Mouse (Mus musculus) midbrain, postnatal 0 days (tissue): ENCODE measurements at regions not wholly inside any gene's neighbourhood (a gene's known extent, or its start where the extent isn't known, plus 50 kb on each side); places are given as distances from the start of the nearest gene placed in this dataset.

Experiments used
- ATAC-seq: fragments of 200-750 bp; cut with Nextera tagmentation; 2 replicates; pipeline ENCODE4 v1.8.0; 2017; ENCODE audit warnings: moderate number of reproducible peaks, mild to moderate bottlenecking, moderate TSS enrichment, moderate library complexity; ENCODE audit not compliant: low FRiP score
- DNase-seq: peaks from one replicate; pipeline ENCODE4 v3.0.0-alpha.2; 2015; ENCODE audit warnings: low spot score
- H3K27ac ChIP-seq: fragments of 300-500 bp; sonication (generic); 2 replicates; pipeline ENCODE4 v1.5.1; 2014; ENCODE audit warnings: low read depth, mild to moderate bottlenecking, low read length, mixed read lengths
- H3K27me3 ChIP-seq: fragments of 300-500 bp; sonication (generic); 2 replicates; pipeline ENCODE4 v1.6.1; 2014; ENCODE audit warnings: low read length, control low read depth, mixed read lengths; ENCODE audit not compliant: insufficient read depth
- H3K36me3 ChIP-seq: fragments of 300-500 bp; sonication (generic); 2 replicates; pipeline ENCODE4 v1.6.1; 2014; ENCODE audit warnings: low read length, control low read depth, mixed read lengths; ENCODE audit not compliant: insufficient read depth
- H3K4me1 ChIP-seq: fragments of 300-500 bp; sonication (generic); 2 replicates; pipeline ENCODE4 v1.6.1; 2014; ENCODE audit warnings: mild to moderate bottlenecking, control low read depth, antibody characterized with exemption, low read length, mixed read lengths; ENCODE audit not compliant: insufficient read depth
- H3K4me2 ChIP-seq: fragments of 300-500 bp; sonication (generic); 2 replicates; pipeline ENCODE4 v1.6.1; 2014; ENCODE audit warnings: low read depth, mild to moderate bottlenecking, low read length, mixed read lengths; ENCODE audit not compliant: poor library complexity, severe bottlenecking
- H3K4me3 ChIP-seq: fragments of 300-500 bp; sonication (generic); 2 replicates; pipeline ENCODE4 v1.5.1; 2014; ENCODE audit warnings: low read depth, mild to moderate bottlenecking, low read length, moderate library complexity
- H3K9ac ChIP-seq: fragments of 300-500 bp; sonication (generic); replicated peaks from 2 replicates; pipeline ENCODE4 v1.6.1; 2014; ENCODE audit warnings: mild to moderate bottlenecking, low read length, moderate library complexity, mixed read lengths; ENCODE audit not compliant: poor library complexity, severe bottlenecking
- H3K9me3 ChIP-seq: fragments of 300-500 bp; sonication (generic); 2 replicates; pipeline ENCODE4 v1.6.1; 2016; ENCODE audit warnings: low read length, control low read depth
- CTCF ChIP-seq: IDR thresholded peaks from 2 replicates; pipeline ENCODE4 v1.5.1; 2016; ENCODE audit warnings: antibody characterized with exemption, mild to moderate bottlenecking
- WGBS: fragments of 180-500 bp; shearing (Covaris S2); extraction: QIAGEN DNeasy Blood & Tissue Kit; methylation state at CpG from one replicate; pipeline ENCODE4 v1.1.7; 2014; 5-methylcytosine and 5-hydroxymethylcytosine counted together

DNA sequence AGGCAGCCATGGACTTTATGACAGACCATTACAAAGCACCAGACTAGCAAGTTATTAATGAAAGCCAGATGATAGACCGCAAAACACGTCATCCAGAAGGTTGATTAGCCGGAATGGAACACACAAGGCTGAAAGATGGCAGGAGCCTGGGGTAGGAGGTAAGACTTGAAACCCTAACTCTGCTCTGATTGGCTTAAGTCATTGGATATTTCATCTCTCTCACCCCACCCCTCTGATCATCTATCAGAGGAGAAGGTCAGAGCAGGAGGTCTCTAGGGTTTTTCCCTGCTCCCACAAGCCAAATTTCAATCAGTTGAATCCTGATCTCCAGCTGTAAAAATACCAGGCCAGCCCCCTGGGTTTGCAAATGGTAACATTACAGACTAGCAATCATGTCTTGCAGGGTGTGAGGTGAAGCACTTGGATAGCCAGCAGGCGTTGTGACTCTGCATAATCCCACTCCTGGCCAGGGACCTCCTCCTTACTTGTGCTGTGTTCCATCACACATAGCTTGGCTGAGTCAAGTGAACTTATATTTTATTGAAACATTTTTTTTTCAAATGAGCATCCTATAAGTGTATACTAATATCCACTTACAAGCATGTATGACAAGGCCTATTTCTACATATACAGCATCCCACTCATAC, 114.6 kb upstream of the Tnp1 start:
- H3K36me3 ChIP-seq = no peaks in the 10 kb centered on the region
- WGBS = 92% methylated on average over 4 of the region's 4 CpGs
- ATAC-seq (no peak), DNase-seq (no peak)
- H3K27me3 ChIP-seq = no peaks in the 10 kb centered on the region
- no peak overlapping the region for H3K27ac ChIP-seq
- no peak overlapping the region for H3K4me2 ChIP-seq
- no peaks in the 10 kb centered on the region for H3K4me1 ChIP-seq
- H3K4me3 ChIP-seq = no peak overlapping the region
- H3K9ac ChIP-seq = no peak overlapping the region
- no peaks in the 10 kb centered on the region for H3K9me3 ChIP-seq
- no peak for TF ChIP-seq CTCF

DNA sequence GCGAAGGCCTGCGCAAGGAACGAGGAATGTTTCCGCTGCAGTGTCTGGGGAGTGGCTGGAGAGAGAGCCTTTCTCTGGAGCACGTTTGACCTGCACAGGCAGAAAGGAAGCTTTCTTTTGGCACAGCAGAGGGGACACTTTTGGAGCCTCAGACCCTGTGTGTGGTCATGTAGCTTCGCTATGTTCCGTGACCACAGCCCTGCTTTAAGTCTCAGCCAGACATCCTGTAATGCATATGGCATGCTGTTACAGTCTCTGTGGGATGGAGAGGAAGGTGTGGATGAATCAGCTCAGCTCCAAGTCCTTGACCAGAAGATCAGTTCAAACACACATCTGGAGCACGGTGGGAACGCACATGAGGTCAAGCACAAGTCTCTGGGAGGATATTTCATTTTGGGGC, 107.3 kb upstream of the Tnp1 start:
- DNase-seq (no peak), ATAC-seq (no peak)
- Histone ChIP-seq H3K4me3 (no peak overlapping the region), H3K27me3 (no peaks in the 10 kb centered on the region), H3K4me1 (no peaks in the 10 kb centered on the region), H3K36me3 (no peaks in the 10 kb centered on the region), H3K27ac (no peak overlapping the region), H3K9me3 (no peaks in the 10 kb centered on the region), H3K9ac (no peak overlapping the region), H3K4me2 (no peak overlapping the region)
- 88% methylated on average over 9 of the region's 9 CpGs for WGBS
- TF ChIP-seq CTCF = no peak

DNA sequence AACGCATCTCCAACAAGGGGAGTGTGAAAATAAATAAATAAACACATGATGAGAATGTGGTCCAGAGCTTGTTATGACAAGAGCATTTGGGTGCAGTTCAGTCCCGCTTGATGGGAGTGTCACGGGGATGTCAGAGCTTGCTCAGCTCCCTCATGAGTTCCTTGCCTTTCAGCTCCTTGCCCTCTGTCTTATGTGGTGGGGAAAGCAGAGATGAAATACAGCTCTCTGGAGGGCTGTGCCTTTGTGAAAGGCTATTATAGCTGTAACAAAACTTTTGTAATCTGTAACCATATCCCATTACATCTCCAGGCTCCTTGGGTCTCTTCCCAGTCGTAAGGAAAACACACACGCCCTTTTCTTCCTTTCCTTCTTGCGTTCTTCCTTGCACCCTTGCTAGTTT, 103.0 kb upstream of the Tnp1 start:
- no peaks in the 10 kb centered on the region for H3K36me3 ChIP-seq
- TF ChIP-seq CTCF = no peak
- H3K4me3 ChIP-seq = no peak overlapping the region
- H3K27ac ChIP-seq = no peak overlapping the region
- no peak overlapping the region for H3K4me2 ChIP-seq
- ATAC-seq = no peak
- no peak overlapping the region for H3K9ac ChIP-seq
- DNase-seq = peak; percentile 50
- H3K9me3 ChIP-seq = no peaks in the 10 kb centered on the region
- H3K27me3 ChIP-seq = no peaks in the 10 kb centered on the region
- no peaks in the 10 kb centered on the region for H3K4me1 ChIP-seq
- WGBS = 67% methylated on average over 6 of the region's 6 CpGs

DNA sequence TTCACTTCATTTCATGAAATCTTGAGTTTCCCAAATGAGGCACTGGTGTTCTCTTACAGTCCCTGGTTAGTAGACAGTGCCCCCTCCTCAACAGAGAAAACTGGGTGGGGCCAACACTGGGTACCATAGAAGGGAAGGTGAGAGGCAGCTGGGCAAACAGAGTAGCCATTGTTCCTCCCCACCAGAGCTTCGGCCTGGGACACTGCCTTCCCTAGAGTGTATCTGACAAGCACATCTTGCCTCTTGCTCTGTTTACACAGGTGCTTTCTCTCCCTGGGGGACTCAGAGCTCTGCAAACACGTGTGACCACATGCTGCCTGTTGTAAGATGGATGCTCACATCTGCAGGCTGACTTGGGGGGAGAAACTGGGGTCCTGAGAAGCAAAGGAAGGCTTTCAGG, 100.8 kb upstream of the Tnp1 start:
- no peak for DNase-seq

DNA sequence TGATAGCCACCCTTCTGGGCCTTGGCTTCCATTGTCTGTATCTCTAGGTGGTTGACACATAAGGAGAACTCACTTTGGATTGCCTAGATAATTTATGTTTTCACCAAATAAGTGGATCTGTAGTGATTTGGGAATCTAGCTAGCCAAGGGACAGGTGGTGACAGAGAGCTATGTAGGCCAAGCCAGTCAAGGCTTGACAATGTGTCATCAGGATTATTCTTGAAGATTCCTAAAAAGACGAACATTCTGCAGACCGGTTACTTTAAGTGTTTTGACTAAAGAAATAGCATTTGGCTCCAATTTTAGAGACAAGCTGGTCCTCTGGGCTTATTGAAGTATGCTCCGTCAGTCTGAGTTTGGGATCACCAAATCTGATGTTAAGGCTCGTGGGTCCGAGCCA, 100.1 kb upstream of the Tnp1 start:
- no peaks in the 10 kb centered on the region for H3K27me3 ChIP-seq
- no peak overlapping the region for H3K9ac ChIP-seq
- 93% methylated on average over 5 of the region's 5 CpGs for WGBS

More for the DNA sequence above, 100.8 kb upstream of the Tnp1 start:
- H3K9me3 ChIP-seq = no peaks in the 10 kb centered on the region
- WGBS = 23% methylated on average over 2 of the region's 2 CpGs
- no peak overlapping the region for H3K9ac ChIP-seq
- H3K27ac ChIP-seq = no peak overlapping the region
- no peaks in the 10 kb centered on the region for H3K4me1 ChIP-seq
- H3K27me3 ChIP-seq = no peaks in the 10 kb centered on the region
- no peak for ATAC-seq
- H3K4me3 ChIP-seq = no peak overlapping the region
- TF ChIP-seq CTCF = no peak
- H3K36me3 ChIP-seq = no peaks in the 10 kb centered on the region
- no peak overlapping the region for H3K4me2 ChIP-seq

DNA sequence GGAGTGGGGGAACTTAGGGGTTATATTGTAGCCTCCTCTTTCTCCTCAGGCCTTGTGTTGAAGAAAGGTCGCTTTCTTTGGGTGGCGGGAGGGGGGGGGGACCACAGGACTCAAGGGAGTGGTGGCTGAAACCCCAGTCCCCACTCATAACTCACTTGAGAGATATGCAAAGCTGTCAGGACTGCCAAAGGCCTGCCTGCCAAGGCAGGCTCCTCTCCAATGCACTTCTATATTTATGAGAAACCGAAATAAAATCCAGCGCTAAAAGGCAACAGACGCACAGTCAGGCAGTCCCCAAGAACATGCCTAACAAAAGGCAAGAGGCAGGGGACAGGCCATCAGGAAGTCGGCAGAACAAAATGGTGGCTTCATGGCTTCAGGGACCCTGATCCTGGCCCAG, 97.4 kb upstream of the Tnp1 start:
- Histone ChIP-seq H3K27me3 (no peaks in the 10 kb centered on the region), H3K4me3 (no peak overlapping the region), H3K36me3 (no peaks in the 10 kb centered on the region), H3K4me1 (no peaks in the 10 kb centered on the region), H3K9ac (no peak overlapping the region), H3K27ac (no peak overlapping the region), H3K4me2 (no peak overlapping the region), H3K9me3 (no peaks in the 10 kb centered on the region)
- WGBS = 94% methylated on average over 6 of the region's 6 CpGs
- DNase-seq (no peak), ATAC-seq (no peak)
- TF ChIP-seq CTCF = no peak

More for the DNA sequence above, 100.1 kb upstream of the Tnp1 start:
- no peak overlapping the region for H3K27ac ChIP-seq
- no peak overlapping the region for H3K4me2 ChIP-seq
- no peak for TF ChIP-seq CTCF
- H3K36me3 ChIP-seq = no peaks in the 10 kb centered on the region
- DNase-seq (no peak), ATAC-seq (no peak)
- no peaks in the 10 kb centered on the region for H3K9me3 ChIP-seq
- no peak overlapping the region for H3K4me3 ChIP-seq
- no peaks in the 10 kb centered on the region for H3K4me1 ChIP-seq
